Mouse (Mus musculus) left cerebral cortex, postnatal 10 days (tissue): ENCODE data around the gene Thra. TPM values are rescaled to one million over a fixed set of nuclear protein-coding genes. Genes with fewer than 3 reads are reported as not detected.

ENCODE experiments used
- DNase-seq, 2 experiments: peaks; one replicate each; pipeline ENCODE4 v3.0.0; 2021 to 2022; ENCODE audit warnings: low spot score in 2 of 2, mixed read lengths in 1 of 2; ENCODE audit errors: extremely low spot score in 1 of 2
- intact Hi-C: fragments of 180-260 bp; cut with DNase I; formaldehyde crosslinking; loops from one replicate; pipeline ENCODE4 v1.15.1; 2025
- total RNA-seq, 2 experiments: library from RNA; stranded (reverse); gene quantifications; 2 replicates each; pipeline ENCODE4 v1.2.3; 2021

The Thra gene
- total RNA-seq, 2 experiments from 2014 or later: 1,115 to 1,123 TPM

DNA sequence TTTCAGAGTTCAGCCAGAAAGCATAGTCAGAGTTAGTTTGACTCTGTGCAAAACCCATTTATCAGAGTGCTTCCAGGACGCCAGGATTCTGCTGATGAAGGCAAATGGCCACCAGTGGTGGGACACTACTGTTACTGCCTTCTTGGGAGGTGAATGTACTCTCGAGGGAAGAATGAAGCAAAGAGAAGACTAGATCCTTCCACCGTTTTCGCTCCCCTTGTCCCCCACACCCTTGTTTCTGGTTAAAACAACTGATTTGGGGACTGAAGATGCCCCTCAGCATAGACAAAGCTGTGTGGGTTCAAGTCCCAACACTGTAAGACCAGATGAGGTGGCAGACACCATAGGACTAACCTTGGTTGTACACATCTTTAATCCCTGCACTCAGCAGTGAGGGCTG is 43.7 kb downstream of the Thra start:
- no peak for DNase-seq
- intact Hi-C loops: loop anchor here (5.0 kb wide), 1 partner anchor 42 kb away; the partner anchor contains the start of gene Thra

DNA sequence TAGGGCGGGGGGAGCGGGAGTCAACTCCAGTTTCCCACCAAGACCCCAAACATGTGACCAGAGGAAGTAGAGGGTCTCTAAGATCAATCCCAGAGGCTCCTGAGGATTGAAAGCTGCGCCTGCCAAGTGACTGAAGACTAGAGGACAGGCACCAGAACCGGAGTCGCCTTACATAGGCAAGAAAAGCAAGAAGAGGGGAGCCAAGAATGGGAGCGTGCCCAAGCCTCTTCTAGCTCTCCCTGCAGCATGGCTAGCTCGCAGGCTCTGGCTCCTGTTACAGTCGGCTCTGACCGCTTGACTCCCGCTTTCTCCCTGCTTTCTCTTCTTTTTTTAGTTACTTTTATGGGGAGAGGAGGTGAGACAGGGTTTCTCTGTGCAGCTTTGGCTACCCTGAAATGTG is 44.8 kb downstream of the Thra start:
- intact Hi-C loops: loop anchor here (5.0 kb wide), 1 partner anchor 73 kb away; no protein-coding TSS in a partner anchor
- no peak for DNase-seq

DNA sequence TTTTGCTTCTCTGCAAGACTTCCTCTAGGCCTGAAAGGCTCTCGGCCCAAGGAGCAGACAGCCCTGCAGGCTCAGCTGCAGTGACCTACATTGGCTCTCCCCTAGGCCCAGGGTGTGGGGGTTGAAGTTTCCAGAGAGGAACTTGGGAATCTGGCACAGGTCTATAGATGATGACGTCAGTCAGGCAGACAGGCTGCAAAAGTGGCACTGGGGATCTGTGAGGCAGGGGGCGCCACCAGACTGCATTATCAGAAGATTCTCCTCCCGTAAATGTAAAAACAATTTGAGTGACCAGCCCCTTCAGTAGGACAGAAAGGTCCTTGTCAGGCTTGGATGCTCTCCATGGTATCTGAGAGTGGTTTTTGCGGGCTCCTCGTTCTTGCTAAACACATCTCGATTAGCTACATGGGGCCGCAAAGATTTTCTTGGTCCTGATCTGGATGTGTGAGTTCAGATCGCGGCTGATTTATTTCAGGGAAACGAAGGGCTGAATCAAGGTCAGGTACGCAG is 45.4 kb downstream of the Thra start:
- DNase-seq: peak; percentile 86 to 93
- intact Hi-C loops: loop anchor here (5.0 kb wide), 1 partner anchor 74 kb away; no protein-coding TSS in a partner anchor

- intact Hi-C loops: loop anchor here (5.0 kb wide), 1 partner anchor 74 kb away; no protein-coding TSS in a partner anchor
- peak; percentile 95 to 96 for DNase-seq
Observed at GRCm38 (mm10) chr11:98786359-98787214, 46.1 kb downstream of the Thra start.

- intact Hi-C loops: loop anchor here (5.0 kb wide), 1 partner anchor 75 kb away; no protein-coding TSS in a partner anchor
- DNase-seq: no peak
Observed at GRCm38 (mm10) chr11:98787229-98787628, 46.8 kb downstream of the Thra start.

DNA sequence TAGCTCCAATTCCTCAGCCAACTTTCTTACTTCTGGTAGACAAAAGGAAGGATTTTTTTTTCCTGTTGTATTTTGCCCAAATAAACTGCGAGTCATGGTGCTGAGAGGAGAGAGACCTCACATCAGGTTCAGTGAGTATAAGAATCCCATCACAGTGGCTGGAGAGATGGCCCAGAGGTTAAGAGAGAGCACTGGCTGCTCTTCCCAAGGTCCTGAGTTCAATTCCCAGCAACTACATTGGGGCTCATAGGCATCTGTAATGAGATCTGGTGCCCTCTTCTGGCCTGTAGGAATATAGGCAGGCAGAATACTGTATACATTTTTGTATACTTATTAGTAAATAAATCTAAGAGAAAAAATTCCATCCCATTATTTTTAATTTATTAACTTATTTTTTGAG is 47.3 kb downstream of the Thra start:
- DNase-seq: no peak
- intact Hi-C loops: loop anchor here (5.0 kb wide), 1 partner anchor 75 kb away; no protein-coding TSS in a partner anchor

GRCm38 (mm10) chr11:98788139-98788538 is 47.7 kb downstream of the Thra start:
- intact Hi-C loops: loop anchor here (5.0 kb wide), 1 partner anchor 76 kb away; no protein-coding TSS in a partner anchor
- DNase-seq: no peak

DNA sequence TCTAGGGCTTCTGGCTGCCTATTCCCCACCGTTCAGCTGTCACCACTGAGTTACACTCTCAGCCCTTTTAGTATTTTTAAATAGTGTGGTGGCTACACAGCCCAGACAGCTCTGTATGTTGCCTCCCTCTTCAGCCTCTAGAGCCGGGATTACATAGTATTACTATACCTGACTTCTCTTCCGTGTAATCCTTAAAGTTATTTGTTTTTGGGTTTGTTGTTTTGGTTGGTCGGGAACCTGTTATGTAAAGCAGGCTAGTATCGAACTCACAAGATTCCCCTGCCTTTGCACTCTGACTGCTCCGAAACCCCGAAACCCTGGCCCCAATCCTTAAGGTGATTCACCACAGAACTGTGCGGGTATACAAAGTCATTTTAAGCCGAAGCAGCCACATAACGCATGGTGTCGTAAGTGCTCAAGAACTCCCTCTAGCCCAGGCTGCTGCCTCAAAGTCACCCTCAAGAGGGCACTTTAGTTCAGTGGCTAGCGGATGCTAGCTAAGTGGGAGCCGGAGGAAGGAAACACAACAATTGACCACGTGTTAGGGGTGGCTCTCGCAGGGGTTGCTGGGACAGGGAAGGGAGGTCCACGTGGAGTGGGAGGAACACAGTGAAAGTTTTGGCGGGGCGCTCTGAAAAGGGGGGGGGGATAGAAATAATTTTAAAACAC is 48.2 kb downstream of the Thra start:
- DNase-seq: peak in 1 of 2 experiments; percentile 92
- intact Hi-C loops: loop anchor here (5.0 kb wide), 1 partner anchor 76 kb away; no protein-coding TSS in a partner anchor

DNA sequence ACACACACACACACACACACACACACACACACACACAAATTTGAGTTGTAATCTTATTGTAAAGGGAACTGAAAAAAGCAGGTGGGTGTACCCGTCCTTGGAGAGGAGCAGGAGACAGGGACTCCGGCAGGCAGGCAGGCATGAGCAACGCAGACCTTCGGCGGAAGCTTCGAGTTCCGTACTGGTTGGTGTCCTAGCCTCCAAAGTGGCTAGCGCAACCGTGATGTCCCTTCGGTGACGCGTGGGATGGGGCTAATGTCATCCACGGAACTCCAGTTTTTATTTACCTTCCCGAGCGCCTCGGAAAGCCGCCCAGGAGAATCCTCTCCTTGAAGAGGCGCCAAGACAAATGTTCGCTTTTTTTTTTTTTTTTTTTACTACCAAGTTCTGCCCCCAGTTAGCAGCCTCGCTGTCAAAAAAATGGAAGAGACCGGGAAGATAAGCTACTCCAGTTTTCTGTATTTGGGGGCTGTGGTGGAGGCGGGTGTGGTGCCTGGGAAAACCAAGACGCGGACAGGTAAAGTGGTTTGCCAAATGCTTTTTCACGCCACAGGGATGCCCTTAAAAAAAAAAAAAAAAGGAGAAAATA is 48.9 kb downstream of the Thra start:
- intact Hi-C loops: loop anchor here (5.0 kb wide), 1 partner anchor 77 kb away; no protein-coding TSS in a partner anchor
- DNase-seq: peak in 1 of 2 experiments; percentile 49

DNA sequence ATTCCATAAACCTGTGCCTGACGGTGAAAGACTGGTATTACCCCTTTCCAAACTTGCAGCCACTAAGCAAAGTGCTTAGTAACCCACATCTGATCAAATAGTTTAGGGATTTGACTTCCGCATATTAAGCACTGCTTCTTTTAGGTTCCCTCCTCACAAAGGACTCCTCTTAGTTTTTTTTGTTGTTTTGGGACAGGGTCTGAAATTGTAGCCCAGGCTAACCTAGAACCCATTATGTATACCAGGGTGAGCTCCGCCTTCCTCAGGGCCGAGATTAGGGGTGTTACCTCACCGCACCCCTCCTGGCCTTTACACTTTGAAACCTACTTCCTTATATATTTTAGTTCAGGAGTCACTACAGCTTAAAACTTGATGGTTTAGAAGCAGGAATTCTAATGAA is 49.4 kb downstream of the Thra start:
- intact Hi-C loops: loop anchor here (5.0 kb wide), 1 partner anchor 78 kb away; no protein-coding TSS in a partner anchor
- DNase-seq: peak in 1 of 2 experiments; percentile 9

DNA sequence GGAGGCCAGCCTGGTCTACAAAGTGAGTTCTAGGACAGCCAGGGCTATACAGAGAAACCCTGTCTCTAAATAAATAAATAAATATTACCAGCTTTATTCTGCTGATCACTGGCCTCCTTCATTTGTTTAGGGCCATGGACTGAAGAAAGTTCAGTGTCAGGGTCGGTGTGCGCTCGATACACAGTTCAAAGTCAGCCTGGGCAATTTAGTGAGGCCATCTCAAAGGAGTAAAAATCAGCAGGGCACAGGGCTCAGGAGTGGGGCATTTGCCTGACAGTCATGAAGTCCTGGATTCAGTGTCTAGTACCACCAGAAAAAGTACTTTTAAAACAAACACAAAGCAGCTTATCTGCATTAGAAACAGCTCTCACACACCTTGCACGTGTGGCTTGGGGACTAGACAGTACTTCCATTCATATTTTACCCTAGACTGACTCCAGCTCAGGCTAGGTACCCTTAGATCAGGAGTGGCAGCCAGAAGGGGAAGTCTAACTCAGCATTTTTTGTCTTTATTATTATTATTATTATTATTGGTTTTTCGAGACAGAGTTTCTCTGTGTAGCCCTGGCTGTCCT is 50.3 kb downstream of the Thra start:
- DNase-seq: no peak
- intact Hi-C loops: no loop called here

DNA sequence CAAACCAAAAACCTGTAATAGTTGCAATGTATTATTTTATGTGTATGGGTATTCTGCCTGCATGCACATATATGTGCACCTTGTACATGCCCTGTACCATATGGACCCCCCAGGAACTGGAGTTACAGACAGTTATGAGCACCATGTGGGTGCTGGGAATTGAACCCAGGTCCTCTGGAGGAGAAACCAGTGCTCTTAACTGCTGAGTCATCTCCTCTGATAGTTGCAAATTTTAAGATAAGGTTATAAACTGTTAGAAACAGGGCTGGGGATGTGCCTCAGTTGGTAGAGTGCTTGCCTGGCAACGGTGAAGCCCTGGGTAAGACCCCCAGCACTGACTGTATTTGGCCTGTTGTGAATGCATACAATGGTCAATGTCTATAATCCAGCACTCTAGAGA is 51.0 kb downstream of the Thra start:
- intact Hi-C loops: no loop called here
- no peak for DNase-seq

- intact Hi-C loops: no loop called here
Observed at GRCm38 (mm10) chr11:98792081-98792480, 51.6 kb downstream of the Thra start.

GRCm38 (mm10) chr11:98794469-98795014 is 54.1 kb downstream of the Thra start:
- DNase-seq: peak in 1 of 2 experiments; percentile 89
- intact Hi-C loops: no loop called here

More at GRCm38 (mm10) chr11:98792081-98792480, 51.6 kb downstream of the Thra start:
- DNase-seq: no peak

- intact Hi-C loops: no loop called here
- DNase-seq: peak; percentile 83 to 94
Observed at GRCm38 (mm10) chr11:98795015-98795713, 54.7 kb downstream of the Thra start, which contains the start of gene Msl1. Gene Msl1 (plus strand): TSS chr11:98795516.

GRCm38 (mm10) chr11:98795714-98796514 is 55.5 kb downstream of the Thra start:
- intact Hi-C loops: no loop called here
- DNase-seq: peak in 1 of 2 experiments; percentile 75
